Mouse (Mus musculus): ENCODE results near the gene Cacng3. TPM values are rescaled to one million over a fixed set of nuclear protein-coding genes. Genes with fewer than 3 reads are reported as not detected.

Gene Cacng3
- total and polyA plus RNA-seq, 3 experiments: not detected

DNA sequence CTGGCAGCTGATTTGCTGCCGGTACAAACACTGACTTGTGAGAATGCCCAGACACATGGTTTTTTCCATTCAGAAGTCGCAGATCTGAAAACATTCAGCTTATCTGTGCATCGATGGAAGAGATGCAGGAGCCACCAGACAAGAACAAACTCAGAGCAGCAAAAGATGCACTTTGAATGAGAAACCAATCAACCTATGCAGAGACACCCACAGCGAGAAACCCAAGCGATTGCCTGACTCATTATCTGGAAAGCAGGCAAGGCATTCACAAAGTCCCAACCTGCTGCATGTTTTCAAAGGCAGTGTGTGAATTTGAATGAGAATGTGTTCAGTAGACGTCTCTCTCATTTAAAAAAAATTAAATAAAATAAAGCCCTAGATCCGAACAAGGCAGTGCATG, 4.9 kb downstream of the Cacng3 start:
- H3K27me3 ChIP-seq (replicated peaks): peaks cover 80% of the 10 kb centered on the region
- TF ChIP-seq RAD21 (IDR thresholded peaks at IDR 0.05; ENCODE audit: low read depth, low read length) (no peak), KAT2A (IDR thresholded peaks at IDR 0.05; ENCODE audit: insufficient replicate concordance, low read length) (no peak), CHD2 (IDR thresholded peaks at IDR 0.05; ENCODE audit: low read length) (no peak), MYC (IDR thresholded peaks at IDR 0.05; ENCODE audit: low read depth, low read length) (no peak), CHD1 (IDR thresholded peaks at IDR 0.05; ENCODE audit: low read depth, low read length) (no peak)
- no peak overlapping the region for H3K4me3 ChIP-seq (replicated peaks in 1 of 3; ENCODE audit: low read depth in 2 of 3, low read length in 2 of 3, poor library complexity in 1 of 3)
- no peak for DNase-seq (ENCODE audit: extremely low read depth)
- H3K4me1 ChIP-seq (ENCODE audit: control insufficient read depth in 1 of 2, insufficient read depth in 2 of 2): peaks cover 2 to 4% of the 10 kb centered on the region in 2 experiments; a peak in 1 of 4 replicates
- no peak overlapping the region for H3K4me2 ChIP-seq (ENCODE audit: insufficient read depth, low read depth, poor library complexity, severe bottlenecking)
- no peak overlapping the region for H3K27ac ChIP-seq (ENCODE audit: insufficient read depth, low read depth)
- H3K9me3 ChIP-seq (replicated peaks; ENCODE audit: low read length): peaks cover 3% of the 10 kb centered on the region
- H3K36me3 ChIP-seq (replicated peaks in 1 of 2; ENCODE audit: control insufficient read depth in 1 of 2, insufficient read depth in 1 of 2, low read length in 1 of 2): no peaks in the 10 kb centered on the region
- no peak overlapping the region for H3K9ac ChIP-seq (ENCODE audit: insufficient read depth, low read depth)
- dilution Hi-C loops (cut with MboI; ENCODE audit: extremely low pct_ligation_motif_present, extremely low pct_unique_long_range_greater_than_20kb, low sequenced_read_pairs): no loop called here
- in situ Hi-C loops (cut with MboI; ENCODE audit: low pct_ligation_motif_present, low pct_unique_long_range_greater_than_20kb, low sequenced_read_pairs): no loop called here
- H3K79me2 ChIP-seq (replicated peaks; ENCODE audit: control insufficient read depth, extremely low read depth, insufficient read depth, poor library complexity, severe bottlenecking): no peaks in the 10 kb centered on the region

DNA sequence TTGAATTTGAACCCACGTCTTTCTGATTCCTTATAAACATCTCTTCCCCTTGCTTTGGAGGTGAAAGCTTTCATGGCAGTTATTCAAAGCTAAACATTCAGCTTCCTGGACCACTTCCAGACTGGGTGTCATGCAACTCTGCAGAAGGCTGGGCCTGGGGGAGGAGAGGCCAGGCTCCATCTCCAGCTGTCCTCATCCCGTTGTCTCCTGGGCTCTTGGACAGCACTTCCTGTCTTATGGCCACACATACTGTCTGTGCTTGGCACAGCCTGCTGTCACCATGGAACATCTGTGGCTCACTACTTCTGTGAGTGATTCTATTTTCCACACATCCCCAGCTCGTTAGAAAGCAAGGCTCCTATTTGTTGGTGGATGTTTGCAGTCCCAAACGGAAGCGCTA, 31.5 kb downstream of the Cacng3 start:
- H3K9ac ChIP-seq (ENCODE audit: insufficient read depth, low read depth): no peak overlapping the region
- H3K4me3 ChIP-seq (replicated peaks in 1 of 3; ENCODE audit: low read depth in 2 of 3, low read length in 2 of 3, poor library complexity in 1 of 3): no peak overlapping the region
- no peak overlapping the region for H3K4me2 ChIP-seq (ENCODE audit: insufficient read depth, low read depth, poor library complexity, severe bottlenecking)
- H3K36me3 ChIP-seq (replicated peaks in 1 of 2; ENCODE audit: control insufficient read depth in 1 of 2, insufficient read depth in 1 of 2, low read length in 1 of 2): no peaks in the 10 kb centered on the region
- dilution Hi-C loops (cut with MboI; ENCODE audit: extremely low pct_ligation_motif_present, extremely low pct_unique_long_range_greater_than_20kb, low sequenced_read_pairs): no loop called here
- TF ChIP-seq JUN (IDR thresholded peaks at IDR 0.05; ENCODE audit: insufficient read depth, low read depth, low read length) (no peak), EP300 (IDR thresholded peaks at IDR 0.05; ENCODE audit: low read length) (no peak), ELF1 (IDR thresholded peaks at IDR 0.05; ENCODE audit: low read depth, low read length) (no peak), NRF1 (IDR thresholded peaks at IDR 0.05; ENCODE audit: low read depth, low read length) (no peak), HCFC1 (IDR thresholded peaks at IDR 0.05; ENCODE audit: low read depth, low read length) (no peak)
- in situ Hi-C loops (cut with MboI; ENCODE audit: low pct_ligation_motif_present, low pct_unique_long_range_greater_than_20kb, low sequenced_read_pairs): no loop called here
- H3K9me3 ChIP-seq (replicated peaks; ENCODE audit: low read length): peaks cover 3% of the 10 kb centered on the region
- no peak overlapping the region for H3K27ac ChIP-seq (ENCODE audit: insufficient read depth, low read depth)
- peaks cover 76% of the 10 kb centered on the region for H3K27me3 ChIP-seq (replicated peaks)
- no peak for DNase-seq (ENCODE audit: extremely low read depth)
- H3K79me2 ChIP-seq (replicated peaks; ENCODE audit: control insufficient read depth, extremely low read depth, insufficient read depth, poor library complexity, severe bottlenecking): no peaks in the 10 kb centered on the region
- H3K4me1 ChIP-seq (ENCODE audit: control insufficient read depth in 1 of 2, insufficient read depth in 2 of 2): no peaks in the 10 kb centered on the region

DNA sequence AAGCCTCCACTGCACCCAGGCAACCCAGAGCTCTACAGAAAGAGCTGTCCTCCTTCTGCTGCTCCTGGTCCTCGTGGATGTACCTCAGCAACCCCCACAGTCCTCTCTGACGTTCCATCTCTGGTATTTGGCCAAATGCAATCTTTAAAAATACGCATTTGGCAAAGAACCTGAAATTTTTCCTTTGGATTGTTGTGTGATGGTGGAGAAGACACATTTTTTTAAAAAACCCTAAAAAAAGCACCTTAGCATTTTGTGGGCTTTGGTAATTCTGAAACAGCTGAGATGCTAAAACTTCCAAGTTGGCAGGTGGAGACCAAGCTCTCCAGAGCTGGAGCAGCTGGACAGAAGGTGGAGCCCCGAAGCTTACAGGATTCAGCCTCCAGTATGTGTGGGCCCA, 32.2 kb downstream of the Cacng3 start:
- no peak overlapping the region for H3K4me3 ChIP-seq (replicated peaks in 1 of 3; ENCODE audit: low read depth in 2 of 3, low read length in 2 of 3, poor library complexity in 1 of 3)
- in situ Hi-C loops (cut with MboI; ENCODE audit: low pct_ligation_motif_present, low pct_unique_long_range_greater_than_20kb, low sequenced_read_pairs) (no loop called here), dilution Hi-C loops (cut with MboI; ENCODE audit: extremely low pct_ligation_motif_present, extremely low pct_unique_long_range_greater_than_20kb, low sequenced_read_pairs) (no loop called here)
- H3K27ac ChIP-seq (ENCODE audit: insufficient read depth, low read depth): no peak overlapping the region
- no peak overlapping the region for H3K4me2 ChIP-seq (ENCODE audit: insufficient read depth, low read depth, poor library complexity, severe bottlenecking)
- no peak for DNase-seq (ENCODE audit: extremely low read depth)
- no peaks in the 10 kb centered on the region for H3K36me3 ChIP-seq (replicated peaks in 1 of 2; ENCODE audit: control insufficient read depth in 1 of 2, insufficient read depth in 1 of 2, low read length in 1 of 2)
- peaks cover 3% of the 10 kb centered on the region for H3K9me3 ChIP-seq (replicated peaks; ENCODE audit: low read length)
- H3K9ac ChIP-seq (ENCODE audit: insufficient read depth, low read depth): no peak overlapping the region
- H3K4me1 ChIP-seq (ENCODE audit: control insufficient read depth in 1 of 2, insufficient read depth in 2 of 2): no peaks in the 10 kb centered on the region
- no peaks in the 10 kb centered on the region for H3K79me2 ChIP-seq (replicated peaks; ENCODE audit: control insufficient read depth, extremely low read depth, insufficient read depth, poor library complexity, severe bottlenecking)
- peaks cover 77% of the 10 kb centered on the region for H3K27me3 ChIP-seq (replicated peaks)
- TF ChIP-seq NELFE (IDR thresholded peaks at IDR 0.05; ENCODE audit: low read depth, low read length) (no peak), SMC3 (IDR thresholded peaks at IDR 0.05; ENCODE audit: low read depth, low read length) (no peak), KAT2A (IDR thresholded peaks at IDR 0.05; ENCODE audit: insufficient replicate concordance, low read length) (no peak), TBP (conservative IDR thresholded peaks at IDR 0.05; ENCODE audit: low read depth, low read length) (no peak), USF1 (IDR thresholded peaks at IDR 0.05; ENCODE audit: low read depth, low read length) (no peak), MAX (IDR thresholded peaks at IDR 0.05; ENCODE audit: low read length) (no peak), PAX5 (IDR thresholded peaks at IDR 0.05; ENCODE audit: low read length) (no peak), MAFK (IDR thresholded peaks at IDR 0.05; ENCODE audit: insufficient replicate concordance, low read length) (no peak), ZNF384 (IDR thresholded peaks at IDR 0.05; ENCODE audit: low read depth, low read length) (no peak), CTCF (conservative IDR thresholded peaks at IDR 0.05 in 1 of 2, IDR thresholded peaks at IDR 0.05 in 1 of 2; ENCODE audit: low read depth in 2 of 2, low read length in 2 of 2) (no peak), TCF12 (IDR thresholded peaks at IDR 0.05; ENCODE audit: low read depth, low read length) (no peak), MAZ (IDR thresholded peaks at IDR 0.05; ENCODE audit: low read depth, low read length) (no peak), MYC (IDR thresholded peaks at IDR 0.05; ENCODE audit: low read depth, low read length) (no peak), ETS1 (conservative IDR thresholded peaks at IDR 0.05; ENCODE audit: low read depth, low read length) (no peak), IRF4 (IDR thresholded peaks at IDR 0.05; ENCODE audit: low read depth, low read length) (no peak), ZMIZ1 (IDR thresholded peaks at IDR 0.05; ENCODE audit: low read depth, low read length) (no peak), ELF1 (IDR thresholded peaks at IDR 0.05; ENCODE audit: low read depth, low read length) (no peak)

Measured in CH12.LX (cell line).